Mouse (Mus musculus): ENCODE data around the gene Opa1. TPM values are rescaled to one million over a fixed set of nuclear protein-coding genes. Genes with fewer than 3 reads are reported as not detected.

Opa1 gene
- total RNA-seq, 1 experiment: 55.3 TPM

DNA sequence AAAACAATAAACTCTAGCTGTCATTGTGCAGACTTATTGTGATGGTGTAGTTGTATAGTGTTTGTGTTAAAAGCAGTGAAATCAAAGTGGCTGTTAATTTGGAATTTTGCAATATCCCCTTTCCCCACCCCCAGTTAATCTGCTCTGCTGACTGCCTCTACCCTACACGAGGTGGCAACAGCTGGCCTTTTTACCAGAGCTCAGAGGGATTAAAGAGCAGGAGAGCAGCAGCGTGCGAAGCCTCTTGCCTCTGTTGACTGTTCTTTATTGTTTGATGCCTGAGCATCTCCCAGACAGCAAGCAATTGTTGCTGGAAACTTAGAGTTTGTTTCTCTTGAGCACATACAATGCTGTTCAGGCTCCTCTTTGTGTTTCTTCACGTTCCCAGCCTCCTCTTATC is 56.6 kb downstream of the Opa1 start:
- in situ Hi-C loops (cut with MboI; ENCODE audit: low sequenced_read_pairs in 2 of 2, unreplicated experiment in 2 of 2): no loop called here
- Histone ChIP-seq H3K9ac (ENCODE audit: insufficient read depth, low read depth, low read length, poor library complexity, severe bottlenecking) (no peak overlapping the region), H3K27ac (ENCODE audit: insufficient read depth, low read depth, low read length, poor library complexity, severe bottlenecking) (no peak overlapping the region), H3K9me3 (ENCODE audit: control insufficient read depth, insufficient read depth, low read depth, low read length) (no peaks in the 10 kb centered on the region), H3K36me3 (ENCODE audit: control insufficient read depth, insufficient read depth, low read length, poor library complexity, severe bottlenecking) (peaks cover 8% of the 10 kb centered on the region), H3K4me3 (ENCODE audit: insufficient read depth in 1 of 2, low read depth in 1 of 2, low read length in 2 of 2, poor library complexity in 1 of 2, severe bottlenecking in 1 of 2) (no peak overlapping the region), H3K4me1 (ENCODE audit: control insufficient read depth in 2 of 2, insufficient read depth in 2 of 2, low read length in 2 of 2, poor library complexity in 1 of 2) (no peaks in the 10 kb centered on the region)
- DNase-seq (ENCODE audit: low read depth, low spot score): no peak
- TF ChIP-seq CHD2 (IDR thresholded peaks at IDR 0.05; ENCODE audit: low read depth, low read length): no peak
- no peak for TF ChIP-seq ZC3H11A (IDR thresholded peaks at IDR 0.05; ENCODE audit: borderline replicate concordance, low read depth, low read length)
- no peak for TF ChIP-seq HCFC1 (IDR thresholded peaks at IDR 0.05; ENCODE audit: borderline replicate concordance, insufficient read depth, low read length)
- TF ChIP-seq ZNF384 (IDR thresholded peaks at IDR 0.05; ENCODE audit: low read depth, low read length): no peak
- no peak for TF ChIP-seq MAFK (IDR thresholded peaks at IDR 0.05; ENCODE audit: insufficient read depth, low read depth, low read length)

- TF ChIP-seq CHD2 (IDR thresholded peaks at IDR 0.05; ENCODE audit: low read depth, low read length) (no peak), MAFK (IDR thresholded peaks at IDR 0.05; ENCODE audit: insufficient read depth, low read depth, low read length) (no peak), ZC3H11A (IDR thresholded peaks at IDR 0.05; ENCODE audit: borderline replicate concordance, low read depth, low read length) (no peak), ZNF384 (IDR thresholded peaks at IDR 0.05; ENCODE audit: low read depth, low read length) (no peak), HCFC1 (IDR thresholded peaks at IDR 0.05; ENCODE audit: borderline replicate concordance, insufficient read depth, low read length) (no peak)
- Histone ChIP-seq H3K9ac (ENCODE audit: insufficient read depth, low read depth, low read length, poor library complexity, severe bottlenecking) (no peak overlapping the region), H3K4me3 (ENCODE audit: insufficient read depth in 1 of 2, low read depth in 1 of 2, low read length in 2 of 2, poor library complexity in 1 of 2, severe bottlenecking in 1 of 2) (no peak overlapping the region), H3K9me3 (ENCODE audit: control insufficient read depth, insufficient read depth, low read depth, low read length) (no peaks in the 10 kb centered on the region), H3K4me1 (ENCODE audit: control insufficient read depth in 2 of 2, insufficient read depth in 2 of 2, low read length in 2 of 2, poor library complexity in 1 of 2) (no peaks in the 10 kb centered on the region), H3K36me3 (ENCODE audit: control insufficient read depth, insufficient read depth, low read length, poor library complexity, severe bottlenecking) (0 out of 2 replicates have a peak, but pooled peaks cover 6% of the 10 kb centered on the region), H3K27ac (ENCODE audit: insufficient read depth, low read depth, low read length, poor library complexity, severe bottlenecking) (no peak overlapping the region)
- DNase-seq (ENCODE audit: low read depth, low spot score): no peak
- in situ Hi-C loops (cut with MboI; ENCODE audit: low sequenced_read_pairs in 2 of 2, unreplicated experiment in 2 of 2): no loop called here
These were observed 63.2 kb downstream of the Opa1 start for GRCm38 (mm10) chr16:29642376-29642775.

- in situ Hi-C loops (cut with MboI; ENCODE audit: low sequenced_read_pairs in 2 of 2, unreplicated experiment in 2 of 2): no loop called here
- no peak for DNase-seq (ENCODE audit: low read depth, low spot score)
- H3K4me3 ChIP-seq (ENCODE audit: insufficient read depth in 1 of 2, low read depth in 1 of 2, low read length in 2 of 2, poor library complexity in 1 of 2, severe bottlenecking in 1 of 2): no peak overlapping the region
- H3K36me3 ChIP-seq (ENCODE audit: control insufficient read depth, insufficient read depth, low read length, poor library complexity, severe bottlenecking): peaks cover 8% of the 10 kb centered on the region
- no peak overlapping the region for H3K9ac ChIP-seq (ENCODE audit: insufficient read depth, low read depth, low read length, poor library complexity, severe bottlenecking)
- no peak overlapping the region for H3K27ac ChIP-seq (ENCODE audit: insufficient read depth, low read depth, low read length, poor library complexity, severe bottlenecking)
- TF ChIP-seq HCFC1 (IDR thresholded peaks at IDR 0.05; ENCODE audit: borderline replicate concordance, insufficient read depth, low read length): no peak
- no peak for TF ChIP-seq ZC3H11A (IDR thresholded peaks at IDR 0.05; ENCODE audit: borderline replicate concordance, low read depth, low read length)
- no peak for TF ChIP-seq CHD2 (IDR thresholded peaks at IDR 0.05; ENCODE audit: low read depth, low read length)
- no peak for TF ChIP-seq MAFK (IDR thresholded peaks at IDR 0.05; ENCODE audit: insufficient read depth, low read depth, low read length)
- TF ChIP-seq ZNF384 (IDR thresholded peaks at IDR 0.05; ENCODE audit: low read depth, low read length): no peak
- no peaks in the 10 kb centered on the region for H3K9me3 ChIP-seq (ENCODE audit: control insufficient read depth, insufficient read depth, low read depth, low read length)
- H3K4me1 ChIP-seq (ENCODE audit: control insufficient read depth in 2 of 2, insufficient read depth in 2 of 2, low read length in 2 of 2, poor library complexity in 1 of 2): no peaks in the 10 kb centered on the region
These were observed 65.7 kb downstream of the Opa1 start for GRCm38 (mm10) chr16:29644871-29645270.

GRCm38 (mm10) chr16:29646202-29646601 is 67.1 kb downstream of the Opa1 start:
- Histone ChIP-seq H3K27ac (ENCODE audit: insufficient read depth, low read depth, low read length, poor library complexity, severe bottlenecking) (no peak overlapping the region), H3K9ac (ENCODE audit: insufficient read depth, low read depth, low read length, poor library complexity, severe bottlenecking) (no peak overlapping the region), H3K4me3 (ENCODE audit: insufficient read depth in 1 of 2, low read depth in 1 of 2, low read length in 2 of 2, poor library complexity in 1 of 2, severe bottlenecking in 1 of 2) (no peak overlapping the region), H3K36me3 (ENCODE audit: control insufficient read depth, insufficient read depth, low read length, poor library complexity, severe bottlenecking) (peaks cover 8% of the 10 kb centered on the region), H3K9me3 (ENCODE audit: control insufficient read depth, insufficient read depth, low read depth, low read length) (no peaks in the 10 kb centered on the region), H3K4me1 (ENCODE audit: control insufficient read depth in 2 of 2, insufficient read depth in 2 of 2, low read length in 2 of 2, poor library complexity in 1 of 2) (no peaks in the 10 kb centered on the region)
- no peak for TF ChIP-seq CHD2 (IDR thresholded peaks at IDR 0.05; ENCODE audit: low read depth, low read length)
- no peak for TF ChIP-seq MAFK (IDR thresholded peaks at IDR 0.05; ENCODE audit: insufficient read depth, low read depth, low read length)
- TF ChIP-seq HCFC1 (IDR thresholded peaks at IDR 0.05; ENCODE audit: borderline replicate concordance, insufficient read depth, low read length): no peak
- TF ChIP-seq ZNF384 (IDR thresholded peaks at IDR 0.05; ENCODE audit: low read depth, low read length): peak; percentile 78
- no peak for TF ChIP-seq ZC3H11A (IDR thresholded peaks at IDR 0.05; ENCODE audit: borderline replicate concordance, low read depth, low read length)
- in situ Hi-C loops (cut with MboI; ENCODE audit: low sequenced_read_pairs in 2 of 2, unreplicated experiment in 2 of 2): no loop called here
- DNase-seq (ENCODE audit: low read depth, low spot score): no peak
